Mouse (Mus musculus) neural tube, embryonic 15.5 days (tissue): Measurements from ENCODE around the gene Rgl2. TPM values are rescaled to one million over a fixed set of nuclear protein-coding genes. Genes with fewer than 3 reads are reported as not detected.
A peak's percentile ranks its signal among the peaks of the same experiment; 100 is the strongest.

ENCODE experiments used
- ATAC-seq: fragments of 200-750 bp; cut with Nextera tagmentation; 2 replicates; pipeline ENCODE4 v1.8.0; 2017; ENCODE audit warnings: mild to moderate bottlenecking, moderate TSS enrichment, moderate library complexity; ENCODE audit not compliant: low FRiP score
- H3K27ac ChIP-seq: fragments of 300-500 bp; sonication (generic); replicated peaks from 2 replicates; pipeline ENCODE4 v1.5.1; 2015; ENCODE audit warnings: mild to moderate bottlenecking, inconsistent platforms
- H3K27me3 ChIP-seq: fragments of 300-500 bp; sonication (generic); replicated peaks from 2 replicates; pipeline ENCODE4 v1.6.1; 2015; ENCODE audit warnings: inconsistent platforms
- H3K36me3 ChIP-seq: fragments of 300-500 bp; sonication (generic); 2 replicates; pipeline ENCODE4 v1.6.1; 2015; ENCODE audit warnings: inconsistent platforms
- H3K4me1 ChIP-seq: fragments of 300-500 bp; sonication (generic); 2 replicates; pipeline ENCODE4 v1.6.1; 2015; ENCODE audit warnings: inconsistent platforms
- H3K4me2 ChIP-seq: fragments of 300-500 bp; sonication (generic); 2 replicates; pipeline ENCODE4 v1.6.1; 2015; ENCODE audit warnings: inconsistent platforms, mild to moderate bottlenecking, moderate library complexity
- H3K4me3 ChIP-seq: fragments of 300-500 bp; sonication (generic); replicated peaks from 2 replicates; pipeline ENCODE4 v1.5.1; 2015; ENCODE audit warnings: mild to moderate bottlenecking, inconsistent platforms
- H3K9ac ChIP-seq: fragments of 300-500 bp; sonication (generic); replicated peaks from 2 replicates; pipeline ENCODE4 v1.6.1; 2015; ENCODE audit warnings: mild to moderate bottlenecking, inconsistent platforms
- H3K9me3 ChIP-seq: fragments of 300-500 bp; sonication (generic); replicated peaks from 2 replicates; pipeline ENCODE4 v1.6.1; 2016; ENCODE audit warnings: inconsistent platforms
- WGBS: fragments of 180-500 bp; shearing (Covaris S2); methylation state at CpG from one replicate; pipeline ENCODE4 v1.1.7; 2015; ENCODE audit warnings: mixed read lengths; 5-methylcytosine and 5-hydroxymethylcytosine counted together
- polyA plus RNA-seq: library from polyadenylated mRNA; unstranded; fragments of >200 nt; fragmentation: Nextera tagmentation; extraction: Ambion mirVana; gene quantifications from 2 replicates; pipeline ENCODE4 v1.2.1, GENCODE M21; 2015

Rgl2 gene
- polyA plus RNA-seq, 1 experiment from 2014 or later: 58.8 TPM

DNA sequence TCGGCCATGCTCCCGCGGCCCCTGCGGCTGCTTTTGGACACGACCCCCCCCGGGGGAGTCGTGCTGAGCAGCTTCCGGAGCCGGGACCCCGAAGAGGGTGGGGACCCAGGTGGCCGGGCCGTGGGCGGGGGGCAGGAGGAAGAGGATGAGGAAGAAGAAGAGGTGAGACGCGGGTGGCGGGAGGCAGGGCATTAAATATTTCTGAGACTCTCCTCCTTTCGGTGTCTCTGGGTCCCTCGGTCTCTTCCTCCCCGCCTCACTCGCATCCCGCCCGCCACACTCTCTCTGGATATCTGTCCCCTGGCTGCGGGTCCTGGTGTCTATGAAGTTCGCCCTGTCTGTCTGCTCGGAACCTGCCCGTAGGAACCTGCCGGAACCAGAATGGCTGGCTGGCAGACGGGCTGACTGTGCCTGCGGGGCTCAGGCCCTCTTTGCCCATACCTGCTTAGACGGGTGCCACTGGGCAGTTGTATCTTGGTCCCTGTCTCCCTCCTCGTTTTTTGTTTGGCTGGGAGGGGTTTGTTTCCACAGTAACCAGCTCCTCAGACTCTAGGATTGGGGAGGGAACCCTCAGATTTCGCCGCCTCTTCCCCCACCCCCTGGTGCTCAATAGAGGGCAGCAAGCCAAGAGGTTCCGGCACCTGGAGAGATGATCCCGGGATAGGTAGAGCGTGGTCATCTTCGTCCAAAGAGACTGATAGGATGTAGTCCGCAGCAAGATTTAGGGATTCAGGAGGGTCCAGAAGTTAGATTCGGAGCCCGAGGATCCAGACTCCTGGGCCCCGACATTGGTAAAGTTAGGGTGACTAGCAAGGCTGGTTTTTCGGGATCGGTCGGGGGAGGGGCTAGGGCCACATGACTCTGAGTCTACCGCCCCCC is 1.2 kb downstream of the Rgl2 start:
- under 1% methylated on average over 45 of the region's 45 CpGs for WGBS
- Histone ChIP-seq H3K9me3 (no peaks in the 10 kb centered on the region), H3K27me3 (no peaks in the 10 kb centered on the region), H3K4me3 (peak overlapping the region; percentile 80), H3K4me2 (peak overlapping the region; percentile 98), H3K27ac (peak overlapping the region; percentile 97), H3K36me3 (peaks cover 29% of the 10 kb centered on the region), H3K9ac (peak overlapping the region; percentile 90), H3K4me1 (peaks cover 27% of the 10 kb centered on the region)
- ATAC-seq: peak; percentile 15; the same call in 1 of the 2 replicates

DNA sequence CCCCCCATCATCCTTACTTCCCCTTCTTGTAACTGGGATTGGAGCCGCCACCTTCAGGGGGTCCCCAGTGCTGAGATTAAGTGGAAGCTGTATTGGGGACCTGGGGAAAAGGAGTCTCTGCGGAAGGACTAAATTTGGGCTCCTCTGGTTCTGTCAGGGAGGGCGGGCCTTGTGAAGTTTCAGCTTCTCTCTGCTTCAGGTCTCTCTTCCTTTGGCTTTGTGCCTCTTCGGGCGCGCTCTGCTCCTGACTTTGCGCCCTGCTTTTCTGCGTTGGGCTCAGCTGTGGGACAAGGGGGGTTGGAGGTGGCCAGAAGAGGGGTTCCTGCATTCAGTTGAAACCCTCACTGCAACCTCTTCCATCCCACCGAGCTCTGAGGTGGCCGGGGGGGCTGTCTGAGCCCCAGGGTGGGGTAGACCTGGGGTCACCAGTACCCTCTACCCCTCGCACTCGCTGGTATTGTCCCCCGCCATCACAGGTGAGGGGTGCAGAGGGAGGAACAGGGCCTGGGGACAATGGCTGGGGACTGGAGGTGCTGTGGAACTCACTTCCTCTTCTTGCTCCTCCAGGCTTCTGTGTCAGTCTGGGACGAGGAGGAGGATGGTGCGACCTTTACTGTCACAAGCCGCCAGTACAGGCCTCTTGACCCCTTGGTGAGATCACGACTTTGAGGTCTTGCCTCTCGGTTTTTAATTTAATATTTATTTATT is 2.0 kb downstream of the Rgl2 start:
- H3K4me3 ChIP-seq: peak overlapping the region; percentile 80
- no peaks in the 10 kb centered on the region for H3K27me3 ChIP-seq
- ATAC-seq: no peak
- peak overlapping the region; percentile 90 for H3K9ac ChIP-seq
- WGBS: 43% methylated on average over 17 of the region's 18 CpGs
- peaks cover 27% of the 10 kb centered on the region for H3K4me1 ChIP-seq
- peak overlapping the region; percentile 98 for H3K4me2 ChIP-seq
- peak overlapping the region; percentile 97; the same call in 1 of the 2 replicates for H3K27ac ChIP-seq
- no peaks in the 10 kb centered on the region for H3K9me3 ChIP-seq
- H3K36me3 ChIP-seq: peaks cover 29% of the 10 kb centered on the region

DNA sequence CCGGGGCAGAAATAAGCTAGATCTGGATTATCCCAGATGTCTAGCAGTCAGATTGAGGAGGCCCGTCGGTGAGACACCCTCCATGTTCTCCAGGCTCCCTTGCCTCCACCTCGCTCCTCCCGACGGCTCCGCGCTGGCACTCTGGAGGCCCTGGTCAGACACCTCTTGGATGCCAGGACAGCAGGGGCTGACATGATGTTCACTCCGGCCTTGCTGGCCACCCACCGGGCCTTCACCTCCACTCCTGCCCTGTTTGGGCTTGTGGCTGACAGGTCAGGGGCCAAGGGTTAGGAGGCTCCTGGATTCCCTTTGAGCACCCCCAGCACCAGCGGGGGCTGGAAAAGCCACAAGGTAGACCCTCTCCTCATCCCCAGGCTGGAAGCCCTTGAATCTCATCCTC is 2.6 kb downstream of the Rgl2 start:
- Histone ChIP-seq H3K9ac (no peak overlapping the region), H3K4me3 (no peak overlapping the region), H3K4me1 (peaks cover 27% of the 10 kb centered on the region), H3K9me3 (no peaks in the 10 kb centered on the region), H3K27ac (no peak overlapping the region), H3K4me2 (0 out of 2 replicates have a peak overlapping the region, but pooled peaks have one; percentile 98), H3K27me3 (no peaks in the 10 kb centered on the region), H3K36me3 (peaks cover 33% of the 10 kb centered on the region)
- ATAC-seq: no peak
- WGBS: 93% methylated on average over 11 of the region's 11 CpGs

DNA sequence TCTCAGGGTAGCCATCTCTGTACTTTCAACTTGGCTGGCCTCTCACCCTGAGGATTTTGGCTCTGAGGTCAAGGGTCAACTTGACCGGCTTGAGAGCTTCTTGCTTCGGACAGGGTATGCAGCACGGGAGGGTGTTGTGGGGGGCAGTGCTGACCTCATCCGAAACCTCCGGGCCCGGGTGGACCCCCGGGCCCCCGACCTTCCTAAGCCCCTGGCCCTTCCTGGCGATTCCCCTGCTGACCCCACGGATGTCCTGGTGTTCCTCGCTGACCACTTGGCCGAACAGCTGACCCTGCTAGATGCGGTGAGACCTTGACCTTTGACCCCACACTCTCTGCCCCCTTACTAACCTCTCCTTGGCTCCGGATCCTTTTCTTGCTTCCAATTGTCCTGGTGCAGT is 3.1 kb downstream of the Rgl2 start:
- Histone ChIP-seq H3K4me1 (peaks cover 27% of the 10 kb centered on the region), H3K4me3 (no peak overlapping the region), H3K27me3 (no peaks in the 10 kb centered on the region), H3K4me2 (no peak overlapping the region), H3K27ac (no peak overlapping the region), H3K9me3 (no peaks in the 10 kb centered on the region), H3K36me3 (peaks cover 38% of the 10 kb centered on the region), H3K9ac (no peak overlapping the region)
- no peak for ATAC-seq
- WGBS: 92% methylated on average over 14 of the region's 14 CpGs

DNA sequence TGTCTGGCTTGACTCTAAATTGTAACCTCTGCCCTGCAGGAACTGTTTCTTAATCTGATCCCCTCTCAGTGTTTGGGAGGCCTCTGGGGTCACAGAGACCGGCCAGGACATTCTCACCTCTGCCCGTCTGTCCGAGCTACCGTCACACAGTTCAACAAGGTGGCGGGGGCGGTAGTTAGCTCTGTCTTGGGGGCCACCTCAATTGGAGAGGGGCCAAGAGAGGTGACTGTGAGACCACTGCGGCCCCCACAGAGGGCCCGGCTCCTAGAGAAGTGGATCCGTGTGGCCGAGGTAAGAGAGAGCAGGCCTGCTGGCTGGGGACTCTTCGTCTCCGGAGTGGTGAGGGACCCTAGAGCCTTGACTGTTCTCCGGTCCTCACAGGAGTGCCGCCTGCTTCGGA is 3.6 kb downstream of the Rgl2 start:
- Histone ChIP-seq H3K4me1 (peaks cover 22% of the 10 kb centered on the region), H3K27ac (no peak overlapping the region), H3K9me3 (no peaks in the 10 kb centered on the region), H3K4me3 (no peak overlapping the region), H3K4me2 (no peak overlapping the region), H3K36me3 (peaks cover 41% of the 10 kb centered on the region), H3K9ac (no peak overlapping the region), H3K27me3 (no peaks in the 10 kb centered on the region)
- 96% methylated on average over 15 of the region's 15 CpGs for WGBS
- ATAC-seq: no peak

DNA sequence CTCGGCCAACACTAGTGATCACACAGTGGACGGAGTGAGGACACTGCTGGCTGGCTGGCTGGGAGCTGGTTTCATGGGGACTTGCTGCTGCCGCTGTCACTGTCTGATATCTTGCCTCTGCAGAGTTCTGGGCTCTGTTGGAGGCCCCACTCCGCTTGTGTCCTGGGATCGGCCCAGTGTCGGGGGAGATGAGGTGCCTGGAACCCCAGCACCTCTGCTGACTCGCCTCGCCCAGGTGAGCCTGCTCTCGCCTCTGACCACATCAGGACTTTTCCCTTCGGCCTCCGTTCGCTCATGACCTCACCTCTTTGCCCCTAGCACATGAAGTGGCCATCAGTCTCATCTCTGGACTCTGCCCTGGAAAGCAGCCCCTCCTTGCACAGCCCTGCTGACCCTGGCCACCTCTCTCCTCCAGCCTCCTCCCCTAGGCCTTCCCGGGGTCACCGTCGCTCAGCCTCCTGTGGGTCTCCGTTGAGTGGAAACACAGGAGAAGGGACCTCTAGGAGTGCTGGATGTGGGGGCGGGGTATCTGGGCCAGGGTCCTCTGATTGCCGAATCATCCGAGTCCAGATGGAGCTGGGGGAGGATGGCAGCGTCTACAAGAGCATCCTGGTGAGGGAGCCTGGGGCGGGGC is 6.2 kb downstream of the Rgl2 start:
- Histone ChIP-seq H3K27ac (no peak overlapping the region), H3K4me3 (no peak overlapping the region), H3K27me3 (no peaks in the 10 kb centered on the region), H3K36me3 (peaks cover 47% of the 10 kb centered on the region), H3K9ac (no peak overlapping the region), H3K4me1 (peaks cover 25% of the 10 kb centered on the region), H3K9me3 (no peaks in the 10 kb centered on the region), H3K4me2 (no peak overlapping the region)
- WGBS: 91% methylated on average over 21 of the region's 21 CpGs
- ATAC-seq: no peak

DNA sequence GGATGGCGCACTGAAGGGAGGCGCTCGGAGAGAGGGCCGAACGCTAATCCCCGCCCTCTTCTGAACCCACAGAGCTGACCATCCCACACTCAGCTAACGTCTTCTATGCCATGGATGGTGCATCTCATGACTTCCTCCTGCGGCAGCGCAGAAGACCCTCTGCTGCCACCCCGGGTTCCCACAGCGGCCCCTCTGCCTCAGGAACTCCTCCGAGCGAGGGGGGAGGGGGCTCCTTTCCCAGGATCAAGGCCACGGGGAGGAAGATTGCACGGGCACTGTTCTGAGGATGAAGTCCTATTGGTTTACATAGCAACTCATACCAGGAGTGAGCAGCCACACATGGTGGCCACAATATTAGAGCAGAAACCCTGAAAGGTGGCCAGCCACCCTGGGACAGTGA is 7.7 kb downstream of the Rgl2 start:
- H3K27me3 ChIP-seq: no peaks in the 10 kb centered on the region
- H3K4me2 ChIP-seq: no peak overlapping the region
- peaks cover 24% of the 10 kb centered on the region for H3K4me1 ChIP-seq
- peaks cover 47% of the 10 kb centered on the region for H3K36me3 ChIP-seq
- no peaks in the 10 kb centered on the region for H3K9me3 ChIP-seq
- no peak overlapping the region for H3K9ac ChIP-seq
- WGBS: 89% methylated on average over 15 of the region's 15 CpGs
- no peak overlapping the region for H3K4me3 ChIP-seq
- no peak overlapping the region for H3K27ac ChIP-seq
- no peak for ATAC-seq

DNA sequence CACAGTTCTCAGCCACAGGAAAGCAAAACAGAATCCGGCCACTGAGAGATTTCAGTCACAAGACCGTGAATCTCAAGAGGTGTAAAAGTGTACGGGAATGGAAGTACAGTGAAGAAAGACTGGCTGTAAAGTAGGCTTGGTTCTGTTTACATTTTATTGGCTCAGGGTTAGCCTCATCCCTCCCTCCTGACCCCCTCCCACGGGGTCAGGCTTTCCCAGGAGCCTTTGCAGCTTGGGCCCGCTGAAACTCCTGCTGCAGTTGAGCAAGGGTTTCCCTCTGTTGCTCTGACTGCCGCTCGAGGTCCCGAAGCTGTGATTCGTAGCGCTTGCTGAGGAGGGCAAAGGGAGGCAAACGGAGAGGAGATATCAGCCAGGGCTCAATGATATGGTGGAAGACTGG is 9.4 kb downstream of the Rgl2 start:
- Histone ChIP-seq H3K27me3 (no peaks in the 10 kb centered on the region), H3K4me3 (peak overlapping the region; percentile 91), H3K9ac (no peak overlapping the region), H3K4me1 (peaks cover 26% of the 10 kb centered on the region), H3K4me2 (peak overlapping the region; percentile 96; the same call in 1 of the 2 replicates), H3K36me3 (peaks cover 46% of the 10 kb centered on the region), H3K27ac (no peak overlapping the region), H3K9me3 (no peaks in the 10 kb centered on the region)
- WGBS: 73% methylated on average over 11 of the region's 11 CpGs
- ATAC-seq: no peak

DNA sequence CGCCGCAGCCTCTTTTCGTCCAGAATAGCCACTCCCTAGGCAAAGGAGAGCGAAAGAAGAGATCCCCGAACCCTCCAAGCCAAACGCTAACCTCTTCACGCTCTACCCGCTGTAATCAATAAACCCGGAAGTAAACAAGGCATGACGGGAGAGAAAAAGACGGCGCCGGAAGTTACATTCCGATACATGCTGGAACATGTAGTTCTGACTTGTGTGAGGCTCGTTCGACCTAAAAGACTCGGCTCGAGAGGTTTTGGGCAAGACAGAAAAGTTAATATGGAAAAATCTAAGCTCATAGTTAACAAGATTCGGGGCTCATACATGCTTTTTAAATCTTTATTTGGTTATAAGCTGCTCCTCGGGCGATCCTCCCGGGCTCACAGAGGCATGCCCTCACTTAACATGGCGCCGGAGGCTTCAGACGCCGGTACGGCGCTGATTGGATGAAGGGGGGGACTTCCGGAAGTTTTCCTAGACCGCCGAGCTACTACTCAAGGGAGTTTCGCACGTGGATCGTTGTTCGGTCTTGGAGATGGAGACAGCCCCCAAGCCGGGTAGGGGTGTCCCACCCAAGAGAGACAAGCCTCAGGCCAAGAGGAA is 11.0 kb downstream of the Rgl2 start, which contains the start of the genes Pfdn6 and Wdr46:
Pfdn6 (minus strand) TSS at position 138 of the 600 bp plus-strand sequence.
Wdr46 (plus strand) TSS at position 455 of the 600 bp plus-strand sequence.
- peaks cover 26% of the 10 kb centered on the region for H3K4me1 ChIP-seq
- H3K27ac ChIP-seq: peak within 1 kb of the TSS; percentile 61
- peak within 1 kb of the TSS; percentile 88 for H3K9ac ChIP-seq
- peak; percentile 91 for ATAC-seq
- no peaks in the 10 kb centered on the region for H3K9me3 ChIP-seq
- H3K36me3 ChIP-seq: peaks cover 45% of the 10 kb centered on the region
- under 1% methylated on average over 36 of the region's 36 CpGs for WGBS
- H3K4me3 ChIP-seq: peak within 1 kb of the TSS; percentile 91
- H3K4me2 ChIP-seq: peak within 1 kb of the TSS; percentile 96
- H3K27me3 ChIP-seq: no peaks in the 10 kb centered on the region

DNA sequence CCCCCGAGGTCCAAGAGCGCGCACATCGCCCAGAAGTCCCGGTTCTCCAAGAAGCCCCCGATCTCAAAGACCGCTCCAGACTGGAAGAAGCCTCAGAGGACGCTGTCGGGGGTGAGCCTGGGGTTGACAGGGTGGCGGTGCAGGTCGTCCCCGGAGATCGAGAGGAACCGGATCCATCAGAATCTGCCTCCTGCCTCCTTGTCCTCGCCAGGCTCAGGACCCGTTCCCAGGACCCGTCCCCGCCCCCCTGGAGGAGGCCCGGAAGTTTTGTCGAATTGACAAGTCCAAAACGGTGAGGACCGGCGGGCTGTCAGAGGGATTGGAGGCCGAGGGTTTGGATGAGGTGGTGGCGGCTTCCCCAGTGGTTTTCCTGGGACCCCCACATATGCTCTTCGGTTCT is 11.6 kb downstream of the Rgl2 start:
- peak; percentile 12; the same call in 1 of the 2 replicates for ATAC-seq
- peaks cover 26% of the 10 kb centered on the region for H3K4me1 ChIP-seq
- no peaks in the 10 kb centered on the region for H3K27me3 ChIP-seq
- no peaks in the 10 kb centered on the region for H3K9me3 ChIP-seq
- peak overlapping the region; percentile 91 for H3K4me3 ChIP-seq
- WGBS: 3% methylated on average over 26 of the region's 26 CpGs
- peak overlapping the region; percentile 88 for H3K9ac ChIP-seq
- H3K4me2 ChIP-seq: peak overlapping the region; percentile 96
- peaks cover 46% of the 10 kb centered on the region for H3K36me3 ChIP-seq
- 0 out of 2 replicates have a peak overlapping the region, but pooled peaks have one; percentile 61 for H3K27ac ChIP-seq

DNA sequence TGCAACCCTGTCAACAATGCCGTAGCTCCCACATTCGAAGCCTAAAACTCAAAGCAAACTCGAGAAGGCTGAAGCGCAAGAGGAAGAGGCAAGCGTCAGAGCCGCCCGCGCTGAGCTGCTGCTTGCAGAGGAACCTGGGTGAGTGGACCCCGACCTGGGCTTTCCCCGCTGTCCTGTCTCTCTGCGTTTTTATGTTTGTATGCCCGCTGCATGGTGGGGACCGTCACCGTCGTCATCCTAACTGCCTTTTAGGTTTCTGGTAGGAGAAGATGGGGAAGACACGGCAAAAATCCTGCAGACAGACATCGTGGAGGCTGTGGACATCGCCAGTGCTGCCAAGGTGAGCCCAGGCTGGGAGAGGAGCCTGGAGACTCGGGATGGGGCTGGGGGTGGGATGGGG is 12.0 kb downstream of the Rgl2 start:
- H3K9ac ChIP-seq: peak overlapping the region; percentile 88
- H3K9me3 ChIP-seq: no peaks in the 10 kb centered on the region
- peaks cover 26% of the 10 kb centered on the region for H3K4me1 ChIP-seq
- no peak for ATAC-seq
- H3K36me3 ChIP-seq: peaks cover 50% of the 10 kb centered on the region
- H3K27me3 ChIP-seq: no peaks in the 10 kb centered on the region
- WGBS: 57% methylated on average over 19 of the region's 19 CpGs
- peak overlapping the region; percentile 96 for H3K4me2 ChIP-seq
- no peak overlapping the region for H3K27ac ChIP-seq
- peak overlapping the region; percentile 91 for H3K4me3 ChIP-seq
